In the genomic region with DNA sequence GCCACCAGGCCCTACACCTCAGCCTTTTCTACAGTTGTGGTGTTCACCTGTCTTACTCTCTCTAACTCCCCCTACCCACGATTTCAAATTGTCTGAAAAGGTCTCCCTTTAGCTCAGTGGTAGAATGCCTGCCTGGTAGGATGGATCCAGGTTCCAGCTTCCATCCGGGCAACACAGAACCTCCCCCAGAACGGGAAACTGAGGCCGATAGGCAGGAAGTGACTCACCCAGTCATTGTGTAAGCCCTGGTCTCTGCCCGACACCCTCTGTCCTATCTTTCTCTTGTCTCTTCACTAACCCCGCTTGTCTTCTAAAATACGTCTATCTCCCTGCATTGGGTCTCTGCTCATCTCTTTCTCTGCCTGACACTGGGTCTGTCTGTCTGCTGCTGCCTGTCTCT, we compare ENCODE assay signal across 27 mouse cellular contexts. TPM values are rescaled to one million over a fixed set of nuclear protein-coding genes. Genes with fewer than 3 reads are reported as not detected.
DNase-seq lines count a peak whose midpoint lies in the region; ATAC-seq and TF ChIP-seq lines count a peak whose summit lies in the region.
"Had no signal": no experiment of that assay in that cellular context is flagged by ENCODE, and none has a peak within 500 bp of the region (broad histone marks: within the 10 kb centered on the region; RNA-seq: fewer than 3 reads in every experiment).

No protein-coding gene starts in this region.

- H3K79me2 ChIP-seq in MEL (ENCODE audit: control insufficient read depth, insufficient read depth, low read length, poor library complexity), result peaks cover 20% of the 10 kb centered on the region

- no peak overlapping the region for H3K27ac ChIP-seq in hindbrain, embryonic 13.5 days
- no peak overlapping the region for H3K27ac ChIP-seq in hindbrain, postnatal 0 days
- H3K27ac ChIP-seq in midbrain, embryonic 12.5 days (replicated peaks), result no peak overlapping the region
- no peak overlapping the region for H3K27ac ChIP-seq in midbrain, embryonic 10.5 days (replicated peaks)
- peak overlapping the region; percentile 7; the same call in 1 of the 2 replicates for H3K27ac ChIP-seq in MEL (ENCODE audit: control insufficient read depth, low read depth, low read length)
- H3K27ac ChIP-seq: embryonic facial prominence, embryonic 10.5 days; embryonic facial prominence, embryonic 13.5 days; forebrain, embryonic 12.5 days; forebrain, embryonic 15.5 days; heart, adult 2 months; heart, embryonic 15.5 days; hindbrain, embryonic 15.5 days; intestine, embryonic 15.5 days had no signal

- no peak for ATAC-seq in hindbrain, embryonic 13.5 days (ENCODE audit: low FRiP score)
- no peak for ATAC-seq in hindbrain, postnatal 0 days
- ATAC-seq in midbrain, embryonic 12.5 days (ENCODE audit: low FRiP score, low read depth), result no peak
- no peak for ATAC-seq in megakaryocyte progenitor cell, adult 5-6 weeks (replicated peaks; ENCODE audit: poor library complexity)
- ATAC-seq: forebrain, embryonic 15.5 days; intestine, embryonic 15.5 days had no signal

- peaks cover 16% of the 10 kb centered on the region for H3K4me1 ChIP-seq in hindbrain, embryonic 13.5 days (replicated peaks)
- peaks cover 4% of the 10 kb centered on the region; the same call in 1 of the 2 replicates for H3K4me1 ChIP-seq in hindbrain, postnatal 0 days (ENCODE audit: insufficient read depth, low read length)
- H3K4me1 ChIP-seq in midbrain, embryonic 12.5 days, result peaks cover 14% of the 10 kb centered on the region
- H3K4me1 ChIP-seq in midbrain, embryonic 10.5 days, result peaks cover 28% of the 10 kb centered on the region
- peaks cover 0 to 19% of the 10 kb centered on the region in 2 experiments; a peak in 2 of 4 replicates for H3K4me1 ChIP-seq in MEL (ENCODE audit: control insufficient read depth in 1 of 2, insufficient read depth in 2 of 2, low read length in 2 of 2)

- no peaks in the 10 kb centered on the region for H3K27me3 ChIP-seq in hindbrain, embryonic 13.5 days
- no peaks in the 10 kb centered on the region for H3K27me3 ChIP-seq in hindbrain, postnatal 0 days (ENCODE audit: insufficient read depth, low read length)
- no peaks in the 10 kb centered on the region for H3K27me3 ChIP-seq in midbrain, embryonic 12.5 days
- H3K27me3 ChIP-seq in midbrain, embryonic 10.5 days (ENCODE audit: low read depth, poor library complexity, severe bottlenecking), result no peaks in the 10 kb centered on the region
- H3K27me3 ChIP-seq in MEL (ENCODE audit: control insufficient read depth in 1 of 2, insufficient read depth in 2 of 2, low read length in 2 of 2), result no peaks in the 10 kb centered on the region
- H3K27me3 ChIP-seq: embryonic facial prominence, embryonic 13.5 days; forebrain, embryonic 12.5 days; forebrain, embryonic 15.5 days; heart, embryonic 12.5 days; heart, embryonic 15.5 days; hindbrain, embryonic 15.5 days; intestine, embryonic 15.5 days had no signal

- no peak for DNase-seq in hindbrain, postnatal 0 days (ENCODE audit: low spot score)
- no peak for DNase-seq in midbrain, embryonic 10.5 days (ENCODE audit: low spot score)
- no peak for DNase-seq in MEL (ENCODE audit: low read depth, low spot score)
- DNase-seq: adrenal gland, adult 8-10 months; adrenal gland, postnatal 25 days; cerebellum, adult 11-12 months; cerebellum, adult 8-10 months; cerebellum, postnatal 10 days; cerebellum, postnatal 36 days; embryo, embryonic 11 days; gastrocnemius, postnatal 25 days; heart, adult 2 months; heart, postnatal 10 days; heart, postnatal 4 days had no signal

- H3K9ac ChIP-seq in hindbrain, embryonic 13.5 days, result peak overlapping the region; percentile 35; the same call in 1 of the 2 replicates
- H3K9ac ChIP-seq in hindbrain, postnatal 0 days (replicated peaks; ENCODE audit: low read length), result no peak overlapping the region
- H3K9ac ChIP-seq in midbrain, embryonic 12.5 days (replicated peaks), result 0 out of 2 replicates have a peak overlapping the region, but pooled peaks have one; percentile 1
- H3K9ac ChIP-seq in MEL (ENCODE audit: control insufficient read depth, low read depth, low read length, poor library complexity, severe bottlenecking), result no peak overlapping the region; the same call in 1 of the 2 replicates
- H3K9ac ChIP-seq: embryonic facial prominence, embryonic 13.5 days; forebrain, embryonic 12.5 days; forebrain, embryonic 15.5 days; heart, embryonic 12.5 days; heart, embryonic 15.5 days; hindbrain, embryonic 15.5 days; intestine, embryonic 15.5 days had no signal

- no peak for TF ChIP-seq POLR2A in MEL (IDR thresholded peaks at IDR 0.05; ENCODE audit: control insufficient read depth in 1 of 2, insufficient read depth in 1 of 2, low read depth in 1 of 2, low read length in 2 of 2, poor library complexity in 1 of 2)

- no peak overlapping the region for H3K4me2 ChIP-seq in hindbrain, embryonic 13.5 days
- H3K4me2 ChIP-seq in hindbrain, postnatal 0 days (ENCODE audit: low read depth, low read length), result no peak overlapping the region
- no peak overlapping the region for H3K4me2 ChIP-seq in midbrain, embryonic 12.5 days (replicated peaks)
- H3K4me2 ChIP-seq: embryonic facial prominence, embryonic 13.5 days; forebrain, embryonic 12.5 days; forebrain, embryonic 15.5 days; heart, embryonic 12.5 days; heart, embryonic 15.5 days; hindbrain, embryonic 15.5 days; intestine, embryonic 15.5 days had no signal

- TF ChIP-seq RAD21 in MEL (IDR thresholded peaks at IDR 0.05; ENCODE audit: low read depth, low read length), result no peak

- no peak for TF ChIP-seq EP300 in MEL (IDR thresholded peaks at IDR 0.05; ENCODE audit: low read depth in 1 of 2, low read length in 2 of 2)

- no peaks in the 10 kb centered on the region for H3K36me3 ChIP-seq in hindbrain, embryonic 13.5 days
- no peaks in the 10 kb centered on the region for H3K36me3 ChIP-seq in hindbrain, postnatal 0 days (ENCODE audit: insufficient read depth, low read length)
- no peaks in the 10 kb centered on the region; the same call in 1 of the 2 replicates for H3K36me3 ChIP-seq in midbrain, embryonic 12.5 days
- peaks cover 2% of the 10 kb centered on the region; the same call in 1 of the 2 replicates for H3K36me3 ChIP-seq in midbrain, embryonic 10.5 days
- peaks cover 0 to 12% of the 10 kb centered on the region in 2 experiments; a peak in 2 of 4 replicates for H3K36me3 ChIP-seq in MEL (ENCODE audit: control insufficient read depth in 1 of 2, insufficient read depth in 2 of 2, low read length in 2 of 2)
- H3K36me3 ChIP-seq: embryonic facial prominence, embryonic 10.5 days; forebrain, embryonic 12.5 days; forebrain, embryonic 15.5 days; heart, embryonic 15.5 days; hindbrain, embryonic 15.5 days; intestine, embryonic 15.5 days had no signal

- TF ChIP-seq CTCF in hindbrain, postnatal 0 days (IDR thresholded peaks at IDR 0.05; ENCODE audit: low read depth), result no peak
- no peak for TF ChIP-seq CTCF in MEL (IDR thresholded peaks at IDR 0.05 in 2 of 3, conservative IDR thresholded peaks at IDR 0.05 in 1 of 3; ENCODE audit: control insufficient read depth in 1 of 3, insufficient read depth in 1 of 3, low read depth in 2 of 3, low read length in 3 of 3, poor library complexity in 1 of 3, severe bottlenecking in 1 of 3)

- 87% methylated on average over 7 of the region's 7 CpGs for WGBS in hindbrain, embryonic 13.5 days
- 80% methylated on average over 7 of the region's 7 CpGs for WGBS in hindbrain, postnatal 0 days
- WGBS in midbrain, embryonic 12.5 days, result 86% methylated on average over 7 of the region's 7 CpGs
- WGBS in midbrain, embryonic 10.5 days, result 90% methylated on average over 7 of the region's 7 CpGs

- H3K4me3 ChIP-seq in hindbrain, embryonic 13.5 days, result no peak overlapping the region
- no peak overlapping the region for H3K4me3 ChIP-seq in hindbrain, postnatal 0 days (ENCODE audit: low read length)
- no peak overlapping the region for H3K4me3 ChIP-seq in midbrain, embryonic 12.5 days
- H3K4me3 ChIP-seq in midbrain, embryonic 10.5 days, result no peak overlapping the region
- no peak overlapping the region for H3K4me3 ChIP-seq in MEL (ENCODE audit: control insufficient read depth in 1 of 2, insufficient read depth in 1 of 2, low read depth in 2 of 2, low read length in 2 of 2)
- H3K4me3 ChIP-seq: embryonic facial prominence, embryonic 10.5 days; embryonic facial prominence, embryonic 13.5 days; erythroblast, embryonic 14.5 days; forebrain, embryonic 12.5 days; forebrain, embryonic 15.5 days; heart, adult 2 months; heart, embryonic 12.5 days; heart, embryonic 15.5 days; hindbrain, embryonic 15.5 days; intestine, embryonic 15.5 days had no signal

- no peaks in the 10 kb centered on the region for H3K9me3 ChIP-seq in hindbrain, embryonic 13.5 days
- no peaks in the 10 kb centered on the region for H3K9me3 ChIP-seq in hindbrain, postnatal 0 days (ENCODE audit: low read length)
- H3K9me3 ChIP-seq in midbrain, embryonic 12.5 days, result no peaks in the 10 kb centered on the region
- H3K9me3 ChIP-seq in midbrain, embryonic 10.5 days (replicated peaks), result no peaks in the 10 kb centered on the region
- no peaks in the 10 kb centered on the region for H3K9me3 ChIP-seq in MEL (replicated peaks; ENCODE audit: insufficient read depth, low read length)
- H3K9me3 ChIP-seq: embryonic facial prominence, embryonic 10.5 days; embryonic facial prominence, embryonic 13.5 days; forebrain, embryonic 12.5 days; forebrain, embryonic 15.5 days; G1E; heart, embryonic 12.5 days; heart, embryonic 15.5 days; hindbrain, embryonic 15.5 days; intestine, embryonic 15.5 days had no signal

RNA-seq across cellular contexts. Expression of a gene that starts 3.4 kb away (rescaled TPM):
- 4.1 and 6.4 TPM in 2 replicates for polyA plus RNA-seq in hindbrain, embryonic 13.5 days (2015; fragmentation: Nextera tagmentation; extraction: Ambion mirVana)
- total RNA-seq in hindbrain, postnatal 0 days (2014; rRNA removed), result 4.1 and 5.8 TPM in 2 replicates
- 12.5 and 15.0 TPM in 2 replicates for polyA plus RNA-seq in hindbrain, postnatal 0 days (2015; fragmentation: Nextera tagmentation; extraction: Ambion mirVana)
- 5.4 and 6.2 TPM in 2 replicates for polyA plus RNA-seq in midbrain, embryonic 12.5 days (2016; fragmentation: Nextera tagmentation; extraction: Ambion mirVana)
- 7.9 and 11.4 TPM in 2 replicates for polyA plus RNA-seq in midbrain, embryonic 10.5 days (2016; fragmentation: Nextera tagmentation; extraction: Ambion mirVana)
- total RNA-seq in MEL (2012; rRNA removed), result 17.3 and 19.3 TPM in 2 replicates
- 10 to 100 TPM in 1 of 2 experiments, not detected in 1; 50.8 TPM for polyA plus RNA-seq in MEL (2012; ENCODE audit: insufficient read depth in 1 of 2, insufficient read length in 2 of 2, low read depth in 1 of 2, low replicate concordance in 2 of 2, missing spikeins in 1 of 2)
- 38.5 and 49.8 TPM in 2 replicates for total RNA-seq in megakaryocyte progenitor cell, adult 5-6 weeks (2015)
- 62.8 and 65.6 TPM in 2 replicates for total RNA-seq in megakaryocyte progenitor cell, adult 5-6 weeks (2017)

RNA-seq across cellular contexts. Expression of a gene that starts 3.5 kb away (rescaled TPM):
- polyA plus RNA-seq in hindbrain, embryonic 13.5 days (2015; fragmentation: Nextera tagmentation; extraction: Ambion mirVana), result 315 and 332 TPM in 2 replicates
- 347 and 472 TPM in 2 replicates for total RNA-seq in hindbrain, postnatal 0 days (2014; rRNA removed)
- polyA plus RNA-seq in hindbrain, postnatal 0 days (2015; fragmentation: Nextera tagmentation; extraction: Ambion mirVana), result 309 TPM in 2 replicates
- polyA plus RNA-seq in midbrain, embryonic 12.5 days (2016; fragmentation: Nextera tagmentation; extraction: Ambion mirVana), result 324 and 335 TPM in 2 replicates
- 402 and 429 TPM in 2 replicates for polyA plus RNA-seq in midbrain, embryonic 10.5 days (2016; fragmentation: Nextera tagmentation; extraction: Ambion mirVana)
- 525 and 545 TPM in 2 replicates for total RNA-seq in MEL (2012; rRNA removed)
- 100 to 1,000 TPM in 1 of 2 experiments, not detected in 1; 671 TPM for polyA plus RNA-seq in MEL (2012; ENCODE audit: insufficient read depth in 1 of 2, insufficient read length in 2 of 2, low read depth in 1 of 2, low replicate concordance in 2 of 2, missing spikeins in 1 of 2)
- 248 and 305 TPM in 2 replicates for total RNA-seq in megakaryocyte progenitor cell, adult 5-6 weeks (2015)
- total RNA-seq in megakaryocyte progenitor cell, adult 5-6 weeks (2017), result 384 and 406 TPM in 2 replicates

RNA-seq across cellular contexts. Expression of a gene that starts 23.1 kb away (rescaled TPM):
- 136 and 138 TPM in 2 replicates for polyA plus RNA-seq in hindbrain, embryonic 13.5 days (2015; fragmentation: Nextera tagmentation; extraction: Ambion mirVana)
- total RNA-seq in hindbrain, postnatal 0 days (2014; rRNA removed), result 81.3 and 85.7 TPM in 2 replicates
- polyA plus RNA-seq in hindbrain, postnatal 0 days (2015; fragmentation: Nextera tagmentation; extraction: Ambion mirVana), result 114 and 115 TPM in 2 replicates
- 162 and 175 TPM in 2 replicates for polyA plus RNA-seq in midbrain, embryonic 12.5 days (2016; fragmentation: Nextera tagmentation; extraction: Ambion mirVana)
- polyA plus RNA-seq in midbrain, embryonic 10.5 days (2016; fragmentation: Nextera tagmentation; extraction: Ambion mirVana), result 236 and 239 TPM in 2 replicates
- 60.5 and 66.3 TPM in 2 replicates for total RNA-seq in MEL (2012; rRNA removed)
- polyA plus RNA-seq in MEL (2012; ENCODE audit: insufficient read depth in 1 of 2, insufficient read length in 2 of 2, low read depth in 1 of 2, low replicate concordance in 2 of 2, missing spikeins in 1 of 2), result 100 to 1,000 TPM in 1 of 2 experiments, not detected in 1; 267 TPM
- 86.4 and 87.2 TPM in 2 replicates for total RNA-seq in megakaryocyte progenitor cell, adult 5-6 weeks (2015)
- 47.1 and 49.5 TPM in 2 replicates for total RNA-seq in megakaryocyte progenitor cell, adult 5-6 weeks (2017)

Comparison
In these comparisons a context has a peak if more than half of its experiments do, and no peak if none do; other contexts are left out.
1. H3K9ac ChIP-seq: peak in hindbrain, embryonic 13.5 days (single experiment) and midbrain, embryonic 12.5 days (single experiment); none in hindbrain, postnatal 0 days (single experiment) and MEL (single experiment).